Mouse (Mus musculus) testis, adult 2 months (tissue): ENCODE data around the gene Stpg3.

Experiments
- CTCF ChIP-seq: fragments of 200-500 bp; IDR thresholded peaks from 2 replicates; pipeline ENCODE4 v1.5.1; 2012; ENCODE audit warnings: low read depth, mild to moderate bottlenecking, inconsistent platforms, low read length, moderate library complexity; ENCODE audit not compliant: control insufficient read depth, insufficient read depth, insufficient replicate concordance
- POLR2A ChIP-seq: fragments of 200-500 bp; IDR thresholded peaks from 2 replicates; pipeline ENCODE4 v1.6.1; 2012; ENCODE audit warnings: low read depth, mild to moderate bottlenecking, inconsistent platforms, low read length, moderate library complexity; ENCODE audit not compliant: control insufficient read depth

DNA sequence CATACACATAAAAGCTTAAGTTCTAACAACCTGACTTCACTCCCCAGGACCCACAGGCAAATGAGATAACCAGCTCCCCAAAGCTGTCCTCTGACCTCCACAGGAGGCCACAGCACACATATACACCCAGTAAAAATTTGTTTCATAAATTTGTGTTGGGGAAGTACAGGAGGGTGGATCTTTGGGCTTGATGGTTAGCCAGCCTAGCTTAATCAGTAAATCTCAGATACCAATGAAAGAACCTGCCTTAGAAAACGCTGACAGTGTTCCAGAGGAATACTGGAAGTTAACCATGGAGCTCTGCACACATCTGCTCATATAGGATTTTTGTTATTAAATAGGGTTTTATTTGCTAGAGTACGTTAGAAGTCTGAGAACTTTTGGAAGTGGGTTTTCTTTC lies 3.2 kb upstream of the Stpg3 start:
- TF ChIP-seq CTCF (no peak), POLR2A (no peak)
